Mouse (Mus musculus): ENCODE data around the gene Cnn2.
"Not testable (repeated sequence)": the region's sequence is repeated elsewhere in the genome, so short reads cannot be mapped to it uniquely, and the experiment has no call there.

Gene Cnn2

GRCm38 (mm10) chr10:80035686-80036085, 47.3 kb downstream of the Cnn2 start:
- DNase-seq (ENCODE audit: extremely low spot score, low read depth, low spot score): no peak

- no peak for DNase-seq (ENCODE audit: extremely low spot score, low read depth, low spot score)
These were observed 48.4 kb downstream of the Cnn2 start for GRCm38 (mm10) chr10:80036832-80037231.

GRCm38 (mm10) chr10:80039559-80039979, 51.2 kb downstream of the Cnn2 start, which contains the start of gene Polr2e:
Gene Polr2e (minus strand): TSS chr10:80039795.
- DNase-seq (ENCODE audit: extremely low spot score, low read depth, low spot score): peak; percentile 90

- DNase-seq (ENCODE audit: extremely low spot score, low read depth, low spot score): not testable (repeated sequence)
These were observed 53.2 kb downstream of the Cnn2 start for GRCm38 (mm10) chr10:80041409-80042060.

GRCm38 (mm10) chr10:80044087-80044486, 55.7 kb downstream of the Cnn2 start:
- no peak for DNase-seq (ENCODE audit: extremely low spot score, low read depth, low spot score)

GRCm38 (mm10) chr10:80045364-80045763, 57.0 kb downstream of the Cnn2 start:
- DNase-seq (ENCODE audit: extremely low spot score, low read depth, low spot score): not testable (repeated sequence)
